Mouse (Mus musculus) monocyte, adult 5-6 weeks (primary cell): Measurements from ENCODE around the gene 1700021F05Rik. TPM values are rescaled to one million over a fixed set of nuclear protein-coding genes. Genes with fewer than 3 reads are reported as not detected.

Experiments used
- ATAC-seq: fragments of 153-309, 156-312 bp; replicated peaks from 2 replicates; pipeline ENCODE4 v1.8.0; 2017; ENCODE audit warnings: mild to moderate bottlenecking; ENCODE audit not compliant: low TSS enrichment, insufficient number of reproducible peaks, severe bottlenecking, poor library complexity, low FRiP score
- total RNA-seq: library from RNA; stranded (forward); fragments of 200-1000, 200-491, 200-594 nt; gene quantifications from 3 replicates; pipeline ENCODE4 v1.2.3, GENCODE M21; 2017

1700021F05Rik gene
- total RNA-seq, 1 experiment from 2014 or later, result 51.9 TPM

- no peak for ATAC-seq
Observed at GRCm38 (mm10) chr10:43489550-43489949, 51.2 kb downstream of the 1700021F05Rik start.

- no peak for ATAC-seq
Observed at GRCm38 (mm10) chr10:43489139-43489538, 51.7 kb downstream of the 1700021F05Rik start.

- no peak for ATAC-seq
Observed at GRCm38 (mm10) chr10:43488258-43488657, 52.5 kb downstream of the 1700021F05Rik start.

- no peak for ATAC-seq
Observed at GRCm38 (mm10) chr10:43487441-43488010, 53.3 kb downstream of the 1700021F05Rik start.

- no peak for ATAC-seq
Observed at GRCm38 (mm10) chr10:43485751-43486268, 55.0 kb downstream of the 1700021F05Rik start.

GRCm38 (mm10) chr10:43483426-43483995, 57.3 kb downstream of the 1700021F05Rik start:
- no peak for ATAC-seq

GRCm38 (mm10) chr10:43482021-43482420, 58.8 kb downstream of the 1700021F05Rik start:
- no peak for ATAC-seq

GRCm38 (mm10) chr10:43481179-43481578, 59.6 kb downstream of the 1700021F05Rik start:
- ATAC-seq, result no peak

GRCm38 (mm10) chr10:43480227-43480849, 60.5 kb downstream of the 1700021F05Rik start:
- ATAC-seq, result no peak

GRCm38 (mm10) chr10:43479436-43480157, 61.2 kb downstream of the 1700021F05Rik start:
- ATAC-seq, result peak; percentile 74

- ATAC-seq, result no peak
Observed at GRCm38 (mm10) chr10:43478751-43479435, 61.9 kb downstream of the 1700021F05Rik start, which contains the start of gene Bend3. Gene Bend3 (plus strand): TSS chr10:43478831.

- ATAC-seq, result 0 out of 2 replicates have a peak, but pooled peaks have one; percentile 46
Observed at GRCm38 (mm10) chr10:43477865-43478681, 62.7 kb downstream of the 1700021F05Rik start.

GRCm38 (mm10) chr10:43477459-43477858, 63.3 kb downstream of the 1700021F05Rik start:
- ATAC-seq, result no peak

GRCm38 (mm10) chr10:43475376-43475775, 65.4 kb downstream of the 1700021F05Rik start:
- no peak for ATAC-seq
